Mouse (Mus musculus): ENCODE results near the gene Mfn1.

GRCm38 (mm10) chr3:32492097-32493090 lies 36.9 kb upstream of the Mfn1 start, which contains the start of gene Kcnmb3:
- no peak for TF ChIP-seq CTCF (IDR thresholded peaks at IDR 0.05; ENCODE audit: insufficient read depth, low read length)
- no peak for TF ChIP-seq POLR2A (IDR thresholded peaks at IDR 0.05; ENCODE audit: borderline replicate concordance, extremely low read depth, low read depth, low read length)
